Mouse (Mus musculus) right cerebral cortex, postnatal 25 days (tissue): ENCODE results near the gene Gm43302.
"Not testable (repeated sequence)": the region's sequence is repeated elsewhere in the genome, so short reads cannot be mapped to it uniquely, and the experiment has no call there.

Source experiments
- DNase-seq: peaks from one replicate; pipeline ENCODE4 v3.0.0; 2022

Gene Gm43302

DNA sequence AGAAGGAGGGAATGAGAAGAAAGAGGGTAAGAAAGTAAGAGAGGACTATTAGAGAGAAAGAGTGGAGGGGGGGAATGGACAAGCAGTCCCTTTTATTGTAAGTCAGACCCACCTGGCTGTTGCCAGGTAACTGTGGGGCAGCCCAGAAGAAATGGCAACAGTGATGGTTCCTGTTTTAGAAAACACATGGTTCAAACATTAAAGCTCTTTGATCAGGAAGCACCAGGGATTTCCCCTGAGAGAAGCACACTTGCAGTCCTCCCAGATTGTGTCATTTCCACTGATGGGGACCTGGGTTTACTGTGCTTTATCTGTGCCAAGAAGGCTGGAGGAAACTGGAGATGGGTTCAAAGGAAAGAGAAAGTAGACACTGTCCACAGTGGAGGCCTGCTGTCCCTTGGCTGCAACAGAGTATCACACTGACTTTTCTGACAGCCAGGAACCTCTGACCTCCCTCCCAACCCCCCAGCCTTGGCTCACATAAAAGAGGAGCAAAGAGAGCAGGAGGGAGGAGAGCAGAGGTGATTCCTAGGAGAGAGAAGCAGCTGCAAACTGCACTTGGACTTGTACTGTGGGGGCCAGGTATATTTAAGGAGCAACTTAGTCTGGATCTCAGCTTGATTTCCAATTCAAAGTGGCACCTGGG, 95.5 kb downstream of the Gm43302 start:
- not testable (repeated sequence) for DNase-seq

- DNase-seq: not testable (repeated sequence)
Measured at GRCm38 (mm10) chr5:105196308-105196707, 97.2 kb downstream of the Gm43302 start.

GRCm38 (mm10) chr5:105192536-105192935, 101.0 kb downstream of the Gm43302 start:
- DNase-seq: not testable (repeated sequence)

- no peak for DNase-seq
Measured at GRCm38 (mm10) chr5:105181446-105181845, 112.0 kb downstream of the Gm43302 start.
